Mouse (Mus musculus) stomach, postnatal 0 days (tissue): ENCODE measurements at regions not wholly inside any gene's neighbourhood (a gene's known extent, or its start where the extent isn't known, plus 50 kb on each side); places are given as distances from the start of the nearest gene placed in this dataset.
"Not testable (repeated sequence)": the region's sequence is repeated elsewhere in the genome, so short reads cannot be mapped to it uniquely, and the experiment has no call there.

ENCODE experiments used
- ATAC-seq: fragments of 200-750 bp; cut with Nextera tagmentation; 2 replicates; pipeline ENCODE4 v1.8.0; 2017; ENCODE audit not compliant: low FRiP score, low TSS enrichment
- DNase-seq: peaks from one replicate; pipeline ENCODE4 v3.0.0-alpha.2; 2016; ENCODE audit warnings: low spot score
- H3K27ac ChIP-seq: fragments of 300-500 bp; sonication (generic); replicated peaks from 2 replicates; pipeline ENCODE4 v1.5.1; 2014; ENCODE audit warnings: mild to moderate bottlenecking, control low read depth
- H3K27me3 ChIP-seq: fragments of 300-500 bp; sonication (generic); 2 replicates; pipeline ENCODE4 v1.6.1; 2014; ENCODE audit warnings: low read length; ENCODE audit not compliant: control insufficient read depth, insufficient read depth
- H3K36me3 ChIP-seq: fragments of 300-500 bp; sonication (generic); 2 replicates; pipeline ENCODE4 v1.6.1; 2014; ENCODE audit warnings: low read length, mixed read lengths; ENCODE audit not compliant: control insufficient read depth, insufficient read depth
- H3K4me1 ChIP-seq: fragments of 300-500 bp; sonication (generic); replicated peaks from 2 replicates; pipeline ENCODE4 v1.6.1; 2014; ENCODE audit warnings: antibody characterized with exemption; ENCODE audit not compliant: control insufficient read depth, insufficient read depth
- H3K4me2 ChIP-seq: fragments of 300-500 bp; sonication (generic); replicated peaks from 2 replicates; pipeline ENCODE4 v1.6.1; 2014; ENCODE audit warnings: low read depth, mild to moderate bottlenecking, control low read depth, moderate library complexity
- H3K4me3 ChIP-seq: fragments of 300-500 bp; sonication (generic); 2 replicates; pipeline ENCODE4 v1.5.1; 2014; ENCODE audit warnings: low read depth, low read length, control low read depth
- H3K9ac ChIP-seq: fragments of 300-500 bp; sonication (generic); 2 replicates; pipeline ENCODE4 v1.6.1; 2014; ENCODE audit warnings: mild to moderate bottlenecking, low read length, control low read depth, mixed read lengths
- H3K9me3 ChIP-seq: fragments of 300-500 bp; sonication (generic); 2 replicates; pipeline ENCODE4 v1.6.1; 2016; ENCODE audit warnings: low read length; ENCODE audit not compliant: control insufficient read depth
- CTCF ChIP-seq: IDR thresholded peaks from 2 replicates; pipeline ENCODE4 v1.5.1; 2016; ENCODE audit warnings: antibody characterized with exemption, low read depth, mild to moderate bottlenecking, moderate library complexity
- EP300 ChIP-seq: optimal IDR thresholded peaks from 2 replicates; pipeline ENCODE3; 2016; ENCODE audit warnings: antibody characterized with exemption
- WGBS: fragments of 180-500 bp; shearing (Covaris S2); extraction: QIAGEN DNeasy Blood & Tissue Kit; methylation state at CpG from one replicate; pipeline ENCODE4 v1.1.7; 2014; 5-methylcytosine and 5-hydroxymethylcytosine counted together

GRCm38 (mm10) chr8:55465419-55465818 is 441.3 kb downstream of the Adam29 start:
- no peaks in the 10 kb centered on the region for H3K27me3 ChIP-seq
- DNase-seq: no peak
- 50% methylated on average over 1 of the region's 1 CpGs for WGBS
- H3K9me3 ChIP-seq: no peaks in the 10 kb centered on the region
- H3K4me2 ChIP-seq: no peak overlapping the region
- H3K4me3 ChIP-seq: no peak overlapping the region
- H3K36me3 ChIP-seq: no peaks in the 10 kb centered on the region
- no peak overlapping the region for H3K9ac ChIP-seq
- H3K27ac ChIP-seq: no peak overlapping the region
- TF ChIP-seq CTCF (no peak), EP300 (no peak)
- H3K4me1 ChIP-seq: no peaks in the 10 kb centered on the region
- no peak for ATAC-seq

GRCm38 (mm10) chr8:55464855-55465169 is 441.9 kb downstream of the Adam29 start:
- H3K27ac ChIP-seq: no peak overlapping the region
- DNase-seq: no peak
- no peaks in the 10 kb centered on the region for H3K9me3 ChIP-seq
- no peak for TF ChIP-seq CTCF
- TF ChIP-seq EP300: no peak
- no peaks in the 10 kb centered on the region for H3K4me1 ChIP-seq
- WGBS: 66% methylated on average over 2 of the region's 2 CpGs
- no peak for ATAC-seq
- no peak overlapping the region for H3K9ac ChIP-seq
- H3K4me3 ChIP-seq: no peak overlapping the region
- H3K4me2 ChIP-seq: no peak overlapping the region
- no peaks in the 10 kb centered on the region for H3K27me3 ChIP-seq
- H3K36me3 ChIP-seq: no peaks in the 10 kb centered on the region

- Histone ChIP-seq H3K27ac (no peak overlapping the region), H3K9ac (no peak overlapping the region), H3K9me3 (no peaks in the 10 kb centered on the region), H3K27me3 (no peaks in the 10 kb centered on the region), H3K4me2 (no peak overlapping the region), H3K4me1 (no peaks in the 10 kb centered on the region), H3K36me3 (no peaks in the 10 kb centered on the region), H3K4me3 (no peak overlapping the region)
- ATAC-seq: no peak
- DNase-seq: no peak
- WGBS: 75% methylated on average over 5 of the region's 5 CpGs
- no peak for TF ChIP-seq EP300
- no peak for TF ChIP-seq CTCF
Observed at GRCm38 (mm10) chr8:55464036-55464854, 442.5 kb downstream of the Adam29 start.

GRCm38 (mm10) chr8:55460790-55461189 is 446.0 kb downstream of the Adam29 start:
- not testable (repeated sequence) for ATAC-seq, H3K4me1 ChIP-seq, H3K9me3 ChIP-seq, H3K27me3 ChIP-seq, H3K4me3 ChIP-seq, H3K4me2 ChIP-seq, DNase-seq, H3K27ac ChIP-seq, H3K36me3 ChIP-seq, H3K9ac ChIP-seq
- WGBS: 94% methylated on average over 5 of the region's 5 CpGs

- no peak overlapping the region for H3K4me3 ChIP-seq
- ATAC-seq: no peak
- no peak overlapping the region for H3K27ac ChIP-seq
- no peaks in the 10 kb centered on the region for H3K27me3 ChIP-seq
- 77% methylated on average over 2 of the region's 2 CpGs for WGBS
- H3K4me1 ChIP-seq: no peaks in the 10 kb centered on the region
- H3K4me2 ChIP-seq: no peak overlapping the region
- H3K9ac ChIP-seq: no peak overlapping the region
- TF ChIP-seq CTCF (no peak), EP300 (no peak)
- DNase-seq: no peak
- no peaks in the 10 kb centered on the region for H3K9me3 ChIP-seq
- H3K36me3 ChIP-seq: no peaks in the 10 kb centered on the region
Observed at GRCm38 (mm10) chr8:55457436-55457835, 449.3 kb downstream of the Adam29 start.
